Mouse (Mus musculus): ENCODE measurements around the gene Car2.

Car2 gene

GRCm38 (mm10) chr3:14886102-14887098, at the start of gene Car2:
Gene Car2 (plus strand): TSS chr3:14886273.
- peak; percentile 77 for DNase-seq

GRCm38 (mm10) chr3:14838936-14839335, 47.1 kb upstream of the Car2 start:
- DNase-seq: no peak

DNA sequence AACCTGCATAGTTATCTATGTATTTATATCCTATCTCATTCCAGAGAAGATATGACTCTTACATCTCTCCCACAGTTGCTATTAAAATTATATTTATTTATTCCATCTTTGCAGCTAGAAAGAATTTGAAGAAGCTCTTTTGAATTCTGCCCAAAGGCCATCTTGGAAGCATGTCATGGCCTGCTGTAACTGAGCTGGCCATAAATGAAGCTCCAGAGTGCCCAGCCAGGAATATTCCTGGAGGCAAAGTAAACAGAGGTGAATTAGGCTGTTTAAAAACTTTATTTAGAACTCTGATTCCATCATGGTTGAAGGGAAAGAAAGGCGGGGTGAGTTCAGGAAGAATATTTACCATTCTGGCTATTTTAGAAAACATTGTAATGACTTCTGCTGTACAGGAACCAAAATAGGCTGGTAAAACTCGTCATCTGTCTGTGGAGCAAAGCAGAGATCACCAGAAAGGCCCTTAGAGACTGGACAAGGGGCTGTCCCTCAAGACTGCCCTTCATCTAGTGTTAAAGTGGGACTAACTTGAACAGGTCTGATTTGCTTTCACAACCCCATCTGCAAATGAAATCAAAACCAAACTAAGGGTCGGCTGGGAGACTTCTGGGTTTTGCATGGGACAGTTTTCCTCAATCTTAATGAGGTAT, 46.5 kb upstream of the Car2 start:
- no peak for DNase-seq

- no peak for DNase-seq
These were observed 37.4 kb upstream of the Car2 start for GRCm38 (mm10) chr3:14848587-14849254.

DNA sequence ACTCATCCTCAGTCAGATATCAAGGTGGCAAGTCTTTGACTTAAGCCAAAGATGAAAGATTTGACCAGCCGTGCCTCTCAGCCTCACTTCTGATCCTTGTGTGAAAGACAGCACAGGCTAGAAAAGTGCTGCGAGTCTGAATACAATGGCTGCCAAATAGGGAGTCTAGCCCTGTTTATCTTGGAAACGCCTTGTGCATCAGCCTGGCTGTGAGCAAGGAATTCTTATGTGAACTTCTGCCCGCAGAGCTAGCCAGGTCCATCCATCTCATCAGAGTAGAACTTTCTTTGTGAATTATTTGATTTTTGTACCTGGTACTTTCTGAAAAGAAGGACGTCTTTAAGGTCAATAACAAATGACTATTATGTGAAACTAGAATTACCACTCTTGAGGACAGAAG, 32.1 kb upstream of the Car2 start:
- DNase-seq: no peak

DNA sequence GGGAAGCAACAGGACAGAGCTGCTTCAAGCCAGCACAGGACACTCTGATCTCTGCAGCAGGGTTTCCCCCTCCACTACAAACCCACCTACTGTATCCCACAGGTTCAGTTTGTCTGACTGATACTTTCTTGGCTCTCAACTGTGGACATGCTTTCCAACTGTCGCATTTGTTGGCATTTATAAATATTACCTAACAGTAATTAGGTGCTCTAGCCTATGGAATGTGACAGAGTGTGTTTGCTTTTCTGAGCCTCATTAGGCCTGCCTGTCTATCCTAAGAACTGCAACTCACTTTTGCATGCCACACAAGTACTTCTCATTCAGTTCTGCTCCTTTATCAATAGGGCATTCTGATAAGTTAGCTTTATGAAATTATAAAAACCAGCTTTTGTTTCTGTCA, 31.6 kb upstream of the Car2 start:
- no peak for DNase-seq

DNA sequence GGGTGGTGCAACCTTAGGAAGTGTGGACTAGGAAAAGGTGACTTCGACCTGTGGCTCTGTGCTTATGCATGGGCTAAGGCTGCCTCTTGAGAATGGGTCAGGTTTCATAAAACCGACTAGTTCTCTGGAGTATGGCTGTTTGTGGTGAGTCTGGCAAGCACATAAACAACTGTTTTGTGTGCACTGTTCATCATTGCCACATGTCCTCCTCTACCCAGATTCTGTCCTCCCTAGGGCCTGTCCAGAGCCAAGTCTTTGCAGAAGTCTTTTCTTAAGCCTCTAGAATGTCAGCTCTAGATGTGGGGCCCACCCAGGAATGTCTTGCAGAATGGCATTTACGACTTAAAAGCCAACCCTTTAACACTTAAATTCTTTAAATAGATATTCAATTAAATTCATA, 28.2 kb upstream of the Car2 start:
- no peak for DNase-seq

DNA sequence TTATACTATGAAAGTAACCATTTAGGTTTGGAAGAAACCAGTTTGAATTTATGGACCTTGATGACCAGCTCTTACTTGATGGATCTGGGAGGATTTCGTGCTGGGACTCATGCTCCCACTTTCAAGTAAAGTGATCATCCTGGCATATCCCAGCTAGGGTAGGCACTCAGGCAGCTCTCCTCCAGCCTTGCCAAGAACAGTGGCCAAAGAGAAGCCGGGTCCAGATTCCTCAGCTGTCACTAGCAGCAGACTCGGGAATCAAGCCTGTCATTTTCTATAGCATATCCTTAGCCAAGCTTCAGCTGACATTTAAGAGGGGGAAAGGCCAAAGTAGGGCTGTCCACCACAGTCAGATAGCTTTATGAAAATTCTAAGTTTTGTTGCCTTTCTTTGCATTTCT, 25.8 kb upstream of the Car2 start:
- no peak for DNase-seq

DNA sequence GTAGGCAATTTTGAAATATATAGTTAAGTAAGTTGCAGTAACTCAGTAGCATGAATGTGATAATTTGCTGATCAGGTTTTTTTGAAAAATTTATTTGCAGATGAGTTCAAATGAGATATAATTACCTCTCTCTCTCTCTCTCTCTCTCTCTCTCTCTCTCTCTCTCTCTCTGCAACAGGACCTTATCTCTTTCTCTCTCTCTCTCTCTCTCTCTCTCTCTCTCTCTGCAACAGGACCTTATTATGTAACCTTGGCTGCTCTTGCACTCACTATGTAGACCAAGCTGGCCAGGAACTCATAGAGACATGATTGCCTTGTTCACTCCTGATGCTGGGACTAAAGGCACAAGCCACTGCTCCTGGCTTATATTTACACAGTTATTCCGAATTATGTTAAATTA, 24.9 kb upstream of the Car2 start:
- DNase-seq: no peak

- no peak for DNase-seq
These were observed 24.3 kb upstream of the Car2 start for GRCm38 (mm10) chr3:14861787-14862186.

DNA sequence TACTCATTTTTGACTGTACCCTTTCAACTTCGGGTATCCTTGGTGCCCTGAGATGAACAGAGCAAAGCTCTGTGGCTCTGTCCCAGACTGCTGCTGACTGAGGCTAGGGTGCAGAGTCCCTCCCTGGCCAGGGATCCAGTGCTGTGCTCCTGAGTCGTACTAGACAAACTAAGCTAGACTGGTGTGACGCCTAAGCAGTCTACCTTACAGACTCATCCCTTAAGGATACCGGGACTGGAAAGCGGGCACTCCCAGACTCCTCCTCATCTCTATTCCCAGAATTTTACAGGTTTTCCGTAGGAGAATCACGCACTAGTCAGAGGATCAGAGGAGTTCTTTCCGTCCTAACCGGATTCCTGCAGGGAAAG, 23.4 kb upstream of the Car2 start:
- no peak for DNase-seq

DNA sequence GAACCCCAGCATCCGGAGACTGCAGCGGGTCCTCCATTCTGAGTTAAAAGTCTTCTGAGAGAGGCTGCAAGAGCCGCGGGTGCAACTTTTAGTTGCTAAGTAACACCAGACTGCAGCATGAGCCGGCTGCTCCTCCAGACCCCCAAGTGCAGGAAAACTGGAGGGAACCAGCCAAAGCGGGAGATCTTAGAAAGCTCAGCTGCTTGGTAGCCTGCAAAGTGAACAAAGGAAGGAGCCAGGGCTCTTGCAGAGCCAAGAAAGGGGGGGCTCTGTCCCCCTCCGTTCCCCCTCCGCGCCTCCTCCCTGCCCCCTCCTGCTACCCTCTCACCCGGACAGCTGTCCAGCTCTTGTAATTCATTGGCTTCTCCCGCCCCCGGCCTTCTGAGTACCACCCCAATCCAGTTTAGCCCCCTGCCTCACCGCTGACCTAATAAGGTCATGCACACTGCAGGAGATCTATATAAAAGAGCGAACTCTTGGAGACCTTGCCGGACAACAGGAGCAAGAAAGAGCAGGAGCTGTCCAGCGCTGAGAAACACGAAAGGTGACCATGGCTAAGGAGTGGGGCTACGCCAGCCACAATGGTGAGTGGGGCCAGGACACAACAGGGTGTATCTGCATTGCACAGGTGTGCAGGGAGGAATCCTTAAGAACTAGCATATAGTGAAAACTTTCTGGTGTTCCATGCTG, 22.9 kb upstream of the Car2 start, which contains the start of gene Car3:
Car3 (plus strand) TSS at position 491 of the 690 bp plus-strand sequence.
- DNase-seq: no peak

GRCm38 (mm10) chr3:14863922-14864321, 22.2 kb upstream of the Car2 start:
- DNase-seq: no peak

GRCm38 (mm10) chr3:14865941-14866340, 20.1 kb upstream of the Car2 start:
- no peak for DNase-seq

- peak; percentile 62 for DNase-seq
These were observed 16.3 kb upstream of the Car2 start for GRCm38 (mm10) chr3:14869779-14870178.

DNA sequence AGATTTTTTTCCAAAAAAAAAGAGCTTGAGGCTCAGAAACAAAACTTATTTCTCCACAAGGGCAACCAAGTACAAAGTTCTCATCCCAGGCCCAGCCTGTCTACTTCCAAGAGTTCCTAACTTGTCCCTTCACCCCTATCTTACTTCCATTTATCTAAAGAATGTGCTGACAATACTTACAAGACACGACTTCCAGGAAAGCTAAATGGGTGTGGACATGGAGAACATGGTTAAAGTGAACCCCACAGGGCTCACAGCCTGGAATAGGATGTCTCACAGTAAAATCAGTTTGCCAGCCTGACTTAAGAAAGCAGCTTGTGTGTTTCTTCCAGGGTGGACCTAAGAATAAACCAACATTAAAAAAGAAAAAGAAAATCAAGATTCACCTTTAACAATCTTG, 15.5 kb upstream of the Car2 start:
- DNase-seq: no peak

GRCm38 (mm10) chr3:14871386-14871785, 14.7 kb upstream of the Car2 start:
- DNase-seq: no peak

- no peak for DNase-seq
These were observed 11.6 kb upstream of the Car2 start for GRCm38 (mm10) chr3:14874402-14875040.

DNA sequence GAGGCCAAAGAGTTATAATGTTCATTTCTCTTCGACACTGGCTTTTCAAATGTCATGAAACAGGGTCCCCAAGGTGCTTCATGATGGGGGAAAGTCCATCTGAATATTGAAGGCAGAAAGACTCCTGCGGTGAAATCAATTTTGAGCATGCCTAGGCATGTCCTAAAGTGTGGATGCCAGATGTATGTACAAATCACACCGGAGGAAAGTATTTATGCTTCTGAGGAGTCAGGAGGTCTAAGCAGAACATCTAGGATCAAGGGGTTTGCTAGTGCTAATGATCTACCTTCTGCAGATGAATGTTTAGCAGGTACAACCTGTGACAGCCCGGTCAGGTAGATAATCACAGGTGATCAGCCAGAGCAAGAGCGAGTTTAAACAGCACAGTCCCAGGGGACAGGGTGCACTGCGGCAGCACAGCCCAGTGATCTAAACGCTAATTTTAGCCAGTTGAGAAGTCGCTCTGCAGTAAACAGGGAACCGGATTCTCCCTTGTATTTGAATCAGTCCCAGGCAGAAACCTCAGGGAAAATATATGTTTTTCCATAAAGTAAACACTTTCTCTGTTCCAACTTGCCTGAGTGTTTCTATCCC, 9.7 kb upstream of the Car2 start:
- no peak for DNase-seq

- no peak for DNase-seq
These were observed 8.7 kb upstream of the Car2 start for GRCm38 (mm10) chr3:14877251-14877909.

- DNase-seq: no peak
These were observed 7.3 kb upstream of the Car2 start for GRCm38 (mm10) chr3:14878749-14879223.
